Mouse (Mus musculus): ENCODE results near the gene Upk2. TPM values are rescaled to one million over a fixed set of nuclear protein-coding genes. Genes with fewer than 3 reads are reported as not detected.
"Not testable (repeated sequence)": the region's sequence is repeated elsewhere in the genome, so short reads cannot be mapped to it uniquely, and the experiment has no call there.

The Upk2 gene
- polyA plus RNA-seq, 1 experiment from 2014 or later = not detected

- H3K36me3 ChIP-seq (ENCODE audit: control insufficient read depth, insufficient read depth, low read length) = peaks cover 13% of the 10 kb centered on the region; the same call in 1 of the 2 replicates
- not testable (repeated sequence) for ATAC-seq (ENCODE audit: insufficient number of reproducible peaks, insufficient read depth, low FRiP score, low read depth); H3K9ac ChIP-seq (ENCODE audit: low read length); H3K27ac ChIP-seq (replicated peaks in 1 of 2; ENCODE audit: control insufficient read depth in 1 of 2, insufficient read depth in 1 of 2, low read depth in 2 of 2, low read length in 2 of 2); H3K4me3 ChIP-seq (ENCODE audit: control insufficient read depth in 1 of 2, insufficient read depth in 1 of 2, low read depth in 1 of 2, low read length in 2 of 2); H3K4me2 ChIP-seq (ENCODE audit: low read length); H3K27me3 ChIP-seq (ENCODE audit: control insufficient read depth, insufficient read depth, low read length); H3K9me3 ChIP-seq (ENCODE audit: control insufficient read depth, low read length)
- 91% methylated on average over 9 of the region's 9 CpGs for WGBS
- peaks cover 2 to 13% of the 10 kb centered on the region in 2 experiments for H3K4me1 ChIP-seq (ENCODE audit: control insufficient read depth in 2 of 2, insufficient read depth in 2 of 2, low read length in 2 of 2)
Observed at GRCm38 (mm10) chr9:44419730-44420129, 35.0 kb downstream of the Upk2 start.

GRCm38 (mm10) chr9:44418519-44419385 lies 36.0 kb downstream of the Upk2 start, which contains the start of gene Ccdc84:
Ccdc84 (minus strand) TSS chr9:44418569.
- Histone ChIP-seq H3K27ac (replicated peaks in 1 of 2; ENCODE audit: control insufficient read depth in 1 of 2, insufficient read depth in 1 of 2, low read depth in 2 of 2, low read length in 2 of 2) (peak within 1 kb of the TSS; percentile 75 to 83; a peak in 3 of 4 replicates), H3K9ac (ENCODE audit: low read length) (peak within 1 kb of the TSS; percentile 91), H3K4me1 (ENCODE audit: control insufficient read depth in 2 of 2, insufficient read depth in 2 of 2, low read length in 2 of 2) (peaks cover 2 to 13% of the 10 kb centered on the region in 2 experiments), H3K4me3 (ENCODE audit: control insufficient read depth in 1 of 2, insufficient read depth in 1 of 2, low read depth in 1 of 2, low read length in 2 of 2) (peak within 1 kb of the TSS; percentile 58 to 87), H3K36me3 (ENCODE audit: control insufficient read depth, insufficient read depth, low read length) (peaks cover 21% of the 10 kb centered on the region), H3K9me3 (ENCODE audit: control insufficient read depth, low read length) (no peaks in the 10 kb centered on the region), H3K4me2 (ENCODE audit: low read length) (peak within 1 kb of the TSS; percentile 89), H3K27me3 (ENCODE audit: control insufficient read depth, insufficient read depth, low read length) (no peaks in the 10 kb centered on the region)
- no peak for ATAC-seq (ENCODE audit: insufficient number of reproducible peaks, insufficient read depth, low FRiP score, low read depth)
- 71% methylated on average over 14 of the region's 14 CpGs for WGBS

- no peaks in the 10 kb centered on the region for H3K27me3 ChIP-seq (ENCODE audit: control insufficient read depth, insufficient read depth, low read length)
- peak; percentile 92 for ATAC-seq (ENCODE audit: insufficient number of reproducible peaks, insufficient read depth, low FRiP score, low read depth)
- peaks cover 30% of the 10 kb centered on the region for H3K36me3 ChIP-seq (ENCODE audit: control insufficient read depth, insufficient read depth, low read length)
- H3K9ac ChIP-seq (ENCODE audit: low read length) = peak overlapping the region; percentile 91
- H3K9me3 ChIP-seq (ENCODE audit: control insufficient read depth, low read length) = no peaks in the 10 kb centered on the region
- H3K27ac ChIP-seq (replicated peaks in 1 of 2; ENCODE audit: control insufficient read depth in 1 of 2, insufficient read depth in 1 of 2, low read depth in 2 of 2, low read length in 2 of 2) = peak overlapping the region; percentile 75 to 83; a peak in 3 of 4 replicates
- peaks cover 2 to 13% of the 10 kb centered on the region in 2 experiments for H3K4me1 ChIP-seq (ENCODE audit: control insufficient read depth in 2 of 2, insufficient read depth in 2 of 2, low read length in 2 of 2)
- WGBS = under 1% methylated on average over 38 of the region's 38 CpGs
- peak overlapping the region; percentile 89 for H3K4me2 ChIP-seq (ENCODE audit: low read length)
- H3K4me3 ChIP-seq (ENCODE audit: control insufficient read depth in 1 of 2, insufficient read depth in 1 of 2, low read depth in 1 of 2, low read length in 2 of 2) = peak overlapping the region; percentile 58 to 87
Observed at GRCm38 (mm10) chr9:44417892-44418363, 36.8 kb downstream of the Upk2 start.

- H3K9me3 ChIP-seq (ENCODE audit: control insufficient read depth, low read length) = no peaks in the 10 kb centered on the region
- WGBS = 6% methylated on average over 26 of the region's 26 CpGs
Observed at GRCm38 (mm10) chr9:44417156-44417891, 37.5 kb downstream of the Upk2 start.

GRCm38 (mm10) chr9:44412781-44413180 lies 42.0 kb downstream of the Upk2 start:
- H3K4me3 ChIP-seq (ENCODE audit: control insufficient read depth in 1 of 2, insufficient read depth in 1 of 2, low read depth in 1 of 2, low read length in 2 of 2) = no peak overlapping the region
- no peaks in the 10 kb centered on the region for H3K9me3 ChIP-seq (ENCODE audit: control insufficient read depth, low read length)
- no peak overlapping the region for H3K4me2 ChIP-seq (ENCODE audit: low read length)
- no peak overlapping the region for H3K9ac ChIP-seq (ENCODE audit: low read length)
- WGBS = 74% methylated on average over 2 of the region's 2 CpGs
- peaks cover 75% of the 10 kb centered on the region for H3K36me3 ChIP-seq (ENCODE audit: control insufficient read depth, insufficient read depth, low read length)
- no peak for ATAC-seq (ENCODE audit: insufficient number of reproducible peaks, insufficient read depth, low FRiP score, low read depth)
- peaks cover 0 to 13% of the 10 kb centered on the region in 2 experiments; a peak in 2 of 4 replicates for H3K4me1 ChIP-seq (ENCODE audit: control insufficient read depth in 2 of 2, insufficient read depth in 2 of 2, low read length in 2 of 2)
- no peaks in the 10 kb centered on the region for H3K27me3 ChIP-seq (ENCODE audit: control insufficient read depth, insufficient read depth, low read length)
- H3K27ac ChIP-seq (replicated peaks in 1 of 2; ENCODE audit: control insufficient read depth in 1 of 2, insufficient read depth in 1 of 2, low read depth in 2 of 2, low read length in 2 of 2) = no peak overlapping the region

More at GRCm38 (mm10) chr9:44417156-44417891, 37.5 kb downstream of the Upk2 start:
- Histone ChIP-seq H3K4me1 (ENCODE audit: control insufficient read depth in 2 of 2, insufficient read depth in 2 of 2, low read length in 2 of 2) (peaks cover 2 to 13% of the 10 kb centered on the region in 2 experiments), H3K27me3 (ENCODE audit: control insufficient read depth, insufficient read depth, low read length) (no peaks in the 10 kb centered on the region), H3K9ac (ENCODE audit: low read length) (peak overlapping the region; percentile 91), H3K36me3 (ENCODE audit: control insufficient read depth, insufficient read depth, low read length) (peaks cover 36% of the 10 kb centered on the region), H3K4me2 (ENCODE audit: low read length) (peak overlapping the region; percentile 89), H3K4me3 (ENCODE audit: control insufficient read depth in 1 of 2, insufficient read depth in 1 of 2, low read depth in 1 of 2, low read length in 2 of 2) (peak overlapping the region; percentile 58 to 87), H3K27ac (replicated peaks in 1 of 2; ENCODE audit: control insufficient read depth in 1 of 2, insufficient read depth in 1 of 2, low read depth in 2 of 2, low read length in 2 of 2) (peak overlapping the region; percentile 4 to 63; a peak in 2 of 4 replicates)
- ATAC-seq (ENCODE audit: insufficient number of reproducible peaks, insufficient read depth, low FRiP score, low read depth) = peak; percentile 54

- no peak overlapping the region for H3K27ac ChIP-seq (replicated peaks in 1 of 2; ENCODE audit: control insufficient read depth in 1 of 2, insufficient read depth in 1 of 2, low read depth in 2 of 2, low read length in 2 of 2)
- no peak overlapping the region for H3K9ac ChIP-seq (ENCODE audit: low read length)
- no peak for ATAC-seq (ENCODE audit: insufficient number of reproducible peaks, insufficient read depth, low FRiP score, low read depth)
- H3K27me3 ChIP-seq (ENCODE audit: control insufficient read depth, insufficient read depth, low read length) = no peaks in the 10 kb centered on the region
- peaks cover 0 to 12% of the 10 kb centered on the region in 2 experiments; a peak in 2 of 4 replicates for H3K4me1 ChIP-seq (ENCODE audit: control insufficient read depth in 2 of 2, insufficient read depth in 2 of 2, low read length in 2 of 2)
- H3K36me3 ChIP-seq (ENCODE audit: control insufficient read depth, insufficient read depth, low read length) = peaks cover 75% of the 10 kb centered on the region
- H3K4me2 ChIP-seq (ENCODE audit: low read length) = no peak overlapping the region
- WGBS = 76% methylated on average over 4 of the region's 4 CpGs
- H3K9me3 ChIP-seq (ENCODE audit: control insufficient read depth, low read length) = no peaks in the 10 kb centered on the region
- no peak overlapping the region for H3K4me3 ChIP-seq (ENCODE audit: control insufficient read depth in 1 of 2, insufficient read depth in 1 of 2, low read depth in 1 of 2, low read length in 2 of 2)
Observed at GRCm38 (mm10) chr9:44412306-44412705, 42.5 kb downstream of the Upk2 start.

- Histone ChIP-seq H3K9me3 (ENCODE audit: control insufficient read depth, low read length) (no peaks in the 10 kb centered on the region), H3K9ac (ENCODE audit: low read length) (no peak overlapping the region), H3K27me3 (ENCODE audit: control insufficient read depth, insufficient read depth, low read length) (no peaks in the 10 kb centered on the region), H3K4me2 (ENCODE audit: low read length) (no peak overlapping the region), H3K27ac (replicated peaks in 1 of 2; ENCODE audit: control insufficient read depth in 1 of 2, insufficient read depth in 1 of 2, low read depth in 2 of 2, low read length in 2 of 2) (no peak overlapping the region), H3K4me3 (ENCODE audit: control insufficient read depth in 1 of 2, insufficient read depth in 1 of 2, low read depth in 1 of 2, low read length in 2 of 2) (no peak overlapping the region), H3K36me3 (ENCODE audit: control insufficient read depth, insufficient read depth, low read length) (peaks cover 75% of the 10 kb centered on the region), H3K4me1 (ENCODE audit: control insufficient read depth in 2 of 2, insufficient read depth in 2 of 2, low read length in 2 of 2) (peaks cover 0 to 8% of the 10 kb centered on the region in 2 experiments; a peak in 1 of 4 replicates)
- ATAC-seq (ENCODE audit: insufficient number of reproducible peaks, insufficient read depth, low FRiP score, low read depth) = no peak
- 81% methylated on average over 1 of the region's 1 CpGs for WGBS
Observed at GRCm38 (mm10) chr9:44411601-44412130, 43.1 kb downstream of the Upk2 start.
